Mouse (Mus musculus) spleen, postnatal 10 days (tissue): ENCODE measurements around the gene Mrpl18.
"Not testable (repeated sequence)": the region's sequence is repeated elsewhere in the genome, so short reads cannot be mapped to it uniquely, and the experiment has no call there.

Experiments used
- DNase-seq, 2 experiments: peaks; one replicate each; pipeline ENCODE4 v3.0.0; 2021 to 2022; ENCODE audit warnings: low spot score in 2 of 2

Gene Mrpl18

DNA sequence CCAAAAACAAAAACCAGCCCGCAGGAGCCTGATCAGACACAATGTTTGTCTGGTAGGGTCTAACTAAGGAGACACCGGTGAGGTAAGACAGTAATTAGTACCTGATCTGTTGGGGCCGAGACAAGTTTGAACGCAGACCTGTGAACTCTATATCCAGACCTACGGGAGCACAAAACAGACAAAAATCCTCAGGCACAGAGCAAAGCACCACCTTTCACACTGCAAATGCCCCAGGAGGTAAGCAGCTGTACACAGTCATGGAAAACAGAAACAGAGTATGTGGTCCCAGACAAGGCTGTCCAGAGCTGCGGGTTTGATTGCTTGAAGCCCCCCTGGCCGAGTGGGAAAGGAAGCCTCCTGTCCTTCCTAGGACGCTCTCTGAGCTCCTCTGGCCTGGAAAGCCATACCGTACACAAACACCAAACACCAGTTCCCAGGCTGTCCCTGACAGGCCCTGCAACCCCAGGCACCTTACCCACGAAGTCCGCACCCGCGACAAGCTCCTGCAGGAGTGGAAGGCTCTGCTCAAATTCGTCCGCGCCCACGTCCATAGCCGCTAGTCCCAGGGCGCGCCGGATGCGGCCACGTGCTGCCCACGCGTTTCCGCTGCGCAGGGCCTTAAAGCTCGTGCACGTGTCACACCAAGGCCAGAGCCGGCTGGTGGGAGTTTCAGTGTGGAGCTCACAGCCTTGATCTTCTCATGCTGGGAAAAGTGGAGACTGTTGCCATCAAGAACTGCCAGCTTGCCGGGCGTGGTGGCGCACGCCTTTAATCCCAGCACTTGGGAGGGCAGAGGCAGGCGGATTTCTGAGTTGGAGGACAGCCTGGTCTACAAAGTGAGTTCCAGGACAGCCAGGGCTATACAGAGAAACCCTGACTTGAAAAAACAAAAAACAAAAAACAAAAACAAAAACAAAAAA lies 6.5 kb downstream of the Mrpl18 start, which contains the start of gene Pnldc1:
Pnldc1 (minus strand) TSS at position 870 of the 920 bp plus-strand sequence.
- DNase-seq = no peak

- DNase-seq = no peak
These were observed 9.7 kb downstream of the Mrpl18 start for GRCm38 (mm10) chr17:12906436-12906835.

DNA sequence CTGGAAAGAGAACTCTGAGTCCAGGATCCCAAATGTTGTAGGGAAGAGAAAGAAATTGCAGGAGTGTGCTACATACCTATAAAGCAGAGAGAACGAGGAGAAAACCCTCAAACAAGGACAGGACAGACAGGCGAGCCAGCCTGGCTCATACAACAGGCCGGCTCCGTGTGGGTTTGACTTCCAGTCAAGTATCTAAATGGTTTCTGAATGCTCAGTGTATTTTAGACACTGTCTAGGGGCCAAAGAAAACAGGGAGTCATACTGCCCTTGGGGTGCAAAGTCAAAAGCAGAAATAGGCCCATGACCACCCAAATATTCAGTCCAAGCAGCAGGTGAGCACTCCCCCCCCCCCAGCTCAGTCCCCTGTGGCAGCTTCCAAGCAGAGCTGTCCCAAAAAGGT lies 10.3 kb downstream of the Mrpl18 start:
- DNase-seq = no peak

DNA sequence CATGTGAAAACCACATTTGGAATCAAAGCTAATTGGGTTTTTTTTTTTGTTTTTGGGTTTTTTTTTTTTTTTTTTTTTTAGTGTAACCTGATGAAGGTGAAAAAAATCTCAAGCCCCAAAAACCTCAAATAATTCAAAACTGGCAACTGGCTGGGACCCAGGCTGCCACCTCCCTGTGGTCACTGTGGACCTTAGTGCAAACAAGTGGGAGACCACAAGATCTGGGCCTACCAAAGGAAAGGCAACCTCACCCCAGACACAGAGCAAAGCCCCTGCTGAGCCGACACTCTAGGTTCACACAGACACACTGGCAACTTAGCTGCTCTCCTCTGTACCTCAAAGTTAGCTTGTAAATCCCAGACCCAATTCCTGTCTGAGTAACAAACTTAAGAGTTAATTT lies 11.8 kb downstream of the Mrpl18 start:
- DNase-seq = no peak

DNA sequence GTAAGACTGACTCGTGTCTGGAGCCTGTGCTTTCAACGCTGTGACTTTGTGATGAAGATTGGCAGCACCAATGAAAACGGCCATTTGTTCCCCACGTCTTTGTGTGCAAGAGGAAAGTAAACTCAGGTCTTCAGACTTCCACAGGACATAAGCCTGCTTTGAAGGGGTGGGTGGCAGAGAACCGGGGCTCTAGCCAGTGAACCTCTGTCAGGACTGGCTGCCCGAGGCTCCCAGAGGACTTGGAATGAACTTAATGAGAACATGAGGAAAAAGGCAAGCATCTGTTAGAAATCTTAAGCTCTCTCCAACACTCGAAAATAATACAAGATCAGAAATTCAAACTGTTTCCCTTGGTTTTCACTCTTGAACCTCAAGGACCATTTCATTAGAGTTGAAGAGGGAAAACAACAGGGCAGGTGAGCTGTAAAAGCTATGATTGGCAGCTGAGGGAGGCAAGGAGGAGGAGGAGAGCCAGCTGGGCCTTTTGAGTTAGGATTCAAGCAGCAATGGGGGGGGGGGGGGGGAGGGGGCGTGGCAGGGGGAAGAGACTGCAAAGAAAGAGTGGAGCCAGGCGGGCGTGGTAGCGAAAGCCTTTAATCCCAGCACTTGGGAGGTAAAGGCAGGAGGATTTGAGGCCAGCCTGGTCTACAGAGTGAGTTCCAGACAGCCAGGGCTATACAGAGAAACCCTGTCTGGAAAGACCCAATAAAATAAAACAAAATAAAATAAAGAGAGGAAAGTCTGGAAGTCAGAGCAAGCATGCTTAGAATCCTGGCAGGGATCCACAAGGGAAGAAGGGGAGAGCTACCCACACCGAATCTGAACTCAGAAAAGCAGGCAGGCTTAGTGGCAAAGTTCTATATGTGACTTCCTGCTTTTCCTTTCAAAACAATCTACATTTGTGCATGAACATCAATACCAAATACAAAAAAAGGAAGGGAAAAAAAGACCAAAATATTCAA lies 12.5 kb downstream of the Mrpl18 start:
- no peak for DNase-seq

GRCm38 (mm10) chr17:12902291-12902690 lies 13.9 kb downstream of the Mrpl18 start:
- DNase-seq = no peak

DNA sequence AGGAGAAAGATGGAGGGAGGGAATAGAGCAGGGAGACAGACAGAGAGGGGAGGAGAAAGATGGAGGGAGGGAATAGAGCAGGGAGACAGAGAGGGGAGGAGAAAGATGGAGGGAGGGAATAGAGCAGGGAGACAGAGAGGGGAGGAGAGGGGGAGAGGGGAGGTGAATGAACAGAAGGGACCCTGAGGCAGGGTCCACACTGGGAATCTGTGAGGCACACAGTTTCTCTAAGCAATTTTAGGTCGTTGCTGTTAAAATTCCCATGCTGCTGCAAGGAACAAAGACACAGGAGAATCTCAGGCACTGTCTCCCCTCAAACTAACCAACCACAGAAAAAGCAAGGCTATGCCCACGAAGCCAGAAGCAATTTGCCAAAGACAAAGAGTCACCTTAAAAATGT lies 17.5 kb downstream of the Mrpl18 start:
- DNase-seq = not testable (repeated sequence)

- DNase-seq = no peak
These were observed 18.5 kb downstream of the Mrpl18 start for GRCm38 (mm10) chr17:12897674-12898073.

DNA sequence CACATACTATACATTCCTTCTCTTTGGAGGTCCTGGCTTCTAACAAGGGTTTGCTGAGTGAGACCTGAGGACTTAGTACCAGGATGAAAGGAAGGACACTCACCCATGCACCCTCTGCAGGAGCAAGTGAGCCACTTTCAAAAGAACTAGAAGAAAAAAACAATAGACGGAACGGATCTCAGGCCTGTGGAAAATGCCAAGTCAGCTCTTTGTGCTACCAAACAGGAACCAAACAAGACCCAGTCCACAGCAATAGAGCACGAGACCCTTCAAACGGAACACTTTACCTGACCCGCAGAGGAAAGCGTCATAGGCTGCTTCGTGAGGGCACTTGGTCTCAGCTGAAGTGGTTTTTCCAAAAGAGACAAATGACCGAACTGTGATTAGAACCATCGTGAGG lies 24.1 kb downstream of the Mrpl18 start:
- no peak for DNase-seq

DNA sequence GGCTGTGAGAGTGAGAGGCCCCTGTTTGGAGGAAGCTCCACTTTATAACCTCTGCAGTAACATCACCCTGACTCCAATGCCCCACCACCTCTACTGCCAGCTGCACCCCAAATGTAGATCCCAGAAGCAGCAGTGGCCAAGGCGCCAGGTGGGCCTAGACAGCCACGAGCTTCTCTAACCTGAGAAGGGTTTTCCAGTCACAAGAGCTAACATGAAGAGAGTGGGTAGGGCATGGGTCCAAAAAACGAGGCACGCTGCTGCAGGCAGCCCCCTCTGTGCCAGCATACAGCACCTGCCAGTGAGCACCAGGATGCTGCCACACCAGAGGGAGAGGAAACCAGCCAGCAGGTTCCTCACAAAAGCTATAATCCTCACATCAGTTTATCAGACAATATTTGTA lies 25.1 kb downstream of the Mrpl18 start:
- DNase-seq = no peak

DNA sequence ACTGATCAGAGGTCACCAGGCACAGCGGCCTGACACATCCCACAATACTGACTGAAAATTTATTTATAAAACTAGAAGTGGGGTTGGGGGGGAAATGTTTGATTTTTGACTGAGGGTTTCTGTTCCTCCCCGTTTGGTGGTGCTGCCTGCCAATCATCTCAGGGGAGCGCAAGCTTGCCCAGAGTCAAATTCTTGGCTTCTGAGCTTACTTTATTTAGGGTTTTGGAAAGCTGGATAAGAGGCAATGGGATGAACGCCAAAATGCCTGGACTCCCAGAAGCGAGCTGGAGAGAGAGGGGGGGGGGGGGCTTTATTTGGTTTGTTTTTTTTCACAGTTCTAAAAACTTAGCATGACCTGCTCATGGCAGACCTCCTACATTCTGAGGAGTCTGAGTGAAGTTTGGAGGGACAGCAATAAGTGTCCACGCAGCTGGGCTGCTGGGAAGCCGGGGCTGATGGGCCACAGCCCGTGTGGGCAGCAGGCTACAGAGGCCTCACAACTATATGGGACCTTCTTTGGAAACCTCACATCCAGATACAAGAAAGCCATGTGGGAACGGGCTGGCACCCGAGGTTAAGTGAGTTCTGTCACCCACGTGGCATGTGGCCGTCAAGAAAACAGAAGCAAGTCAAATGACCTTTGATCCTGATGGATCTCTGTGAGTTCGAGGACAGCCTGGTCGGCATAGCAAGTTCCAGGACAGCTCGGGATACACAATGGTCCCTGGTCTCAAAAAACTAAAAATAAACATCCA lies 28.9 kb downstream of the Mrpl18 start:
- no peak for DNase-seq

DNA sequence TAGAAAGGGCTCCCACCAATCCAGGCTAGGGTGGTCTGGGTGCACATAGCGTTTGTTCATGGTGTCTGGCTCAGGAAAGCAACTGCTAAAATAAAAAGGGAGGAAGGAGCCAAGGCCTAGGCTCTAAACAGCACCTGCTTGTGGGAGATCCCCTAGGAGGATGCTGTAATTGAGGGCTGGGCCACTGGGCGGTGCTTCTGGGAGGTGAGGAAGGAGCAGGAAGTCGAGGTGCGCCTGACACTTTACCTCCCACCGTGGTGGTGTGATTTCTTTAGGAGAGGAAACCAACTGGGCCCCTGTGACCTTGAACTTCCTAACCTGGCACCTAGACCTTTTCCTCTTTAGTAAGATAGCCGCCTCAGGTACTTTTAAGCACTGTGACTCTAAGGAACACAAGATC lies 29.5 kb downstream of the Mrpl18 start:
- DNase-seq = peak in 1 of 2 experiments; percentile 30

DNA sequence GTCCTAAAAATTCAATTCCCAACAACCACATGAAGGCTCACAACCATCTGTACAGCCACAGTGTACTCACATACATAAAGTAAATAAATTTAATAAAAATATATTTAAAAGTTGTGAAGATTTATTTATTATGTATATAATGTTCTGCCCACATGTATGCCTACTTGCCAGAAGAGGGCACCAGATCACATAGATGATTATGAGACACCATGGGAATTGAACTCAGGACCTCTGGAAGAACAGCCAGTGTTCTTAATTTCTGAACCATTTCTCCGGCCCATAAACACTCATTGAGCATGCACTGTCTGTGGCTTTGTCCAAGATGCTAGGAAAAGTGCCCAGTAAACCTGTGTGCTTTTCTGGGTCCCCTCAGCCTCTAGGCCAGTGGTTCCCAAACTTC lies 34.9 kb downstream of the Mrpl18 start:
- DNase-seq = no peak

DNA sequence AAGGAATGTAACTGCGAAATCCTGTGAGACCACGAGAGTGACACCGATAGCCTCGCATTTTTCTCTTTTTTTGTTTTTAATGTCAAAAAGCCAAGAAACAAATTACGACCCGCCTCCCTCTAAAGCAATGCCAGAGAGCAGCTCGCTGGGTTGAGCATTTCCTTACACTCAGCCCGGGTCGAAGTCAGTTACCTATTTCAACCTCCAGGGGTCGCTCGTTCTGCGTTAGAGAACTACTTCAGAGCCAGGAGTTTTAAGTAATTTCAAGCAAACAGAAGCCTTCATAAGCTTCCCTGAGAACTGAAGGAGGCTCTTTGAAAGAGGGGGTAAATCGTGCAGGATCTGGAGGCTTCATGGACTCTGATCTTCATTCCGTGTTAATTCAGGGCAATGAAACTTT lies 36.0 kb downstream of the Mrpl18 start:
- DNase-seq = peak; percentile 63 to 83

- DNase-seq = no peak
These were observed 40.4 kb downstream of the Mrpl18 start, which contains the start of gene Mrgprh for GRCm38 (mm10) chr17:12875734-12876133. Gene Mrgprh (plus strand): TSS chr17:12876034.

DNA sequence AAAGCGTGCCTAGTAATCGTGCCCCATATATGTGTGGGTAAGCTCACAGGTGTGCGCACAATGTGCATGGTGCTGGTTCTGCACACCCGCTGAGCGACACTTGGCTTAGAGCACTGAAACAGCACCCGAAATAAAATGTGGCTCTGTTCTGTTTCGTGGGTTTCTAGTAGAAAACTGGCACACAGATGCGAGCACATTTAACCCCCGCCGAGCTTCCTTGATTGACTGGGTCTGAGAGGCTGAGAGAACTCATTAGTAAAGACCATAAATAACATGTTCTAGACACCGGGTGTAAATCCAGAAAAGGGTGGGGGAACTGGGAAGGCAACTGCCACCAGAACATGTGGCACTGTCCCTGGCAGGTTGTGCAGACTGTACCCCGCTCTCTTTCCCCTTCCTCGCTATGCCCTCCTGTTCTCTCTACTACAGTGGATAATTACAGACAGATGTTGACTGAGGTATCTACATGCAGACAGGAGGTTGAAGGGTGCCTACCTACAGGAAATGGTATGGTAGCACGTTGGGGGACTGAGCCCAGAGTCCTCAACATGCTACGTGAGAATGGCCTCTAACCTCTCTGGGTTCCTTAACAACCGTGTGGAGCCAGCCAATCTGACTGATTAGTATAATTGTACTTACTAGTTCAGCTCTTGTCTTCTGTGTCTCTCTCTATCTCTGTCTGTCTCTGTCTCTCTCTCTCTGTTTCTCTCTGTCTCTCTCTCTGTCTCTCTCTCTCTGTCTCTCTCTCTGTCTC lies 43.7 kb downstream of the Mrpl18 start:
- no peak for DNase-seq

DNA sequence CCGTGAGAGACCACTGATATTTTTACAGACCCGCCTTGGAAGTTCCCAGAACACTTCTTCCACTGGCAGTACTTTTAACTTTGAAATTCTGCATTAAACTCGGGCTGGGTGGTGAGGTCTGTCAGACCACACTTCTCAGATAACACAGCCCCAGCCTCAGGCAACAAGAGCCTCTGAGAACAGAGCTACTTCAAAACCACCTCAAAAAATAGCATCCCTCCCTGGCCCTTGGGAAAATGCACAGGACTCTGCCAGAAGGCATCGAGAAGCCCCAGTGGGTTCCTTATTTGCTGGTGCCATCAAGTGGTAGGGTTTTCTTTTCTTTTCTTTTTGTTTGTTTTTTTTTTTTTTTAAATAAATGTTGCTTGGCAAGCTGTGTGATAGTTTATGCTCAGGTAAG lies 47.5 kb downstream of the Mrpl18 start:
- no peak for DNase-seq

GRCm38 (mm10) chr17:12868043-12868442 lies 48.1 kb downstream of the Mrpl18 start, which contains the start of gene Mas1:
Gene Mas1 (minus strand): TSS chr17:12868143.
- DNase-seq = no peak

DNA sequence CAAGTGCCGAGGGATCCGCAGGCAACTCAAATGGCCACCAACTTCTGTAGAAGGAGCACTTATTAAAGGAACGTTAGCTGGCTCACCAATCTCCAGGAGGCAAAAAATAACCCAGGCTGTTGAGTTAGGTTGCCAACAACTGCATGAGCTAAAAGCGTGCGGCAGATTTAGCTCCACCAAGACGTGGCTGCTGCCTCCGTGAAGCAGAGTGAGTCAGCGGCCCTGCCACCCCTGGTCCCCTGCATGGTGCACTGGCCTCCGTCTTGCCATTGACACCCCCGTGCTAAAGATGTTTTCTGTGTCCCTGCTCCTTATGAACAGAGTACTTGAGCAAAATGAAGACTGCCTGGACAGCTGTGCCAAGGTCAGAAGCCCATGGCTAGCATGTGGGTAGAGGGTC lies 49.3 kb downstream of the Mrpl18 start:
- DNase-seq = no peak

- DNase-seq = no peak
These were observed 50.7 kb downstream of the Mrpl18 start for GRCm38 (mm10) chr17:12865407-12865806.

DNA sequence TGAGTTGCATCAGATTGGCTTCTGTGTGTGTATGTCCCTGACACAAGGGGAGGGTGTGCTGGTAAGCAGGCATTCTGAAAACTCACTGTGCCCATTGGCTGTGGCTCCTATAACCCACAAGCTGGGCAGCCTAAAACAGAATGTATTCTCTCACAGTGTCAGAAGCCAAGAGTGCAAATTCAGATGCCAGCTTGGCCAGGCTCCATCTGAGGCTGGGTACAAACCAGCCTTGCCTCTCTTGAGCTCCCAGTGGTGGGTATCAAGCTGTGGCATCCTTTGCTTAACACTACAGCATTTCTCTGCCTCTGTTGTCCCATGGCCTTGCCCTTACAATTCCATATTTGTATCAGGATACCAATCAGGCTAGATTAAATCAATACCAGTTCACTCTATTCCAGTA lies 52.0 kb downstream of the Mrpl18 start:
- DNase-seq = no peak
